Comparison of ENCODE assay signal across 10 mouse cellular contexts in the genomic region with DNA sequence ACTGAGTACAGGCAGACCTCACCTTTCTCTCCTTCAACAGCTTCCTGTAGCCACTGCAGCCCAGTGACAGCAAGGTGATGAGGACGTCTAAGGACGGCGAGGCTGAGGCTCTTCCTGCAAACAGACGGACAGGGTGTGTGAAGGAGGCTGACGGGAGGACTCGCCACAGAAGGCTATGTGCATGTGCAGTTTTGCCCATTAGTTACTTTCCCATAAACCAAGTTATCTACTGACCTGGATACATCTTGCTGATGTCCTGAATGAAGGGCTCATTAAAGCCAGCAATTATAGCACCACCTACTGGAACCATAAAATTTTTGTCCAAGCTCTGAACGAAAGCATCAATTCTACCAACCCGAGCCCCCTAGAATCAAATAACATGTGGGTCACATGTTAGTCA. TPM values are rescaled to one million over a fixed set of nuclear protein-coding genes. Genes with fewer than 3 reads are reported as not detected.
DNase-seq lines count a peak whose midpoint lies in the region; ATAC-seq and TF ChIP-seq lines count a peak whose summit lies in the region.
"Had no signal": no experiment of that assay in that cellular context is flagged by ENCODE, and none has a peak within 500 bp of the region (broad histone marks: within the 10 kb centered on the region; RNA-seq: fewer than 3 reads in every experiment).

No protein-coding gene starts in this region.

- no peak for ATAC-seq in liver, postnatal 0 days
- no peak for ATAC-seq in liver, embryonic 12.5 days

- no peak overlapping the region for H3K9ac ChIP-seq in liver, postnatal 0 days (replicated peaks)
- no peak overlapping the region for H3K9ac ChIP-seq in liver, embryonic 12.5 days

- H3K27me3 ChIP-seq in liver, postnatal 0 days (ENCODE audit: insufficient read depth, low read length), result no peaks in the 10 kb centered on the region
- H3K27me3 ChIP-seq in liver, embryonic 12.5 days (replicated peaks), result no peaks in the 10 kb centered on the region

- H3K4me2 ChIP-seq in liver, postnatal 0 days (ENCODE audit: low read depth, low read length), result no peak overlapping the region
- H3K4me2 ChIP-seq in liver, embryonic 12.5 days, result no peak overlapping the region

- H3K9me3 ChIP-seq in liver, postnatal 0 days (ENCODE audit: low read length), result no peaks in the 10 kb centered on the region
- no peaks in the 10 kb centered on the region for H3K9me3 ChIP-seq in liver, embryonic 12.5 days (replicated peaks)
- H3K9me3 ChIP-seq: heart, embryonic 10.5 days had no signal

- no peak for TF ChIP-seq EP300 in liver, postnatal 0 days (IDR thresholded peaks at IDR 0.05; ENCODE audit: low read depth)

- H3K4me1 ChIP-seq in liver, postnatal 0 days (ENCODE audit: insufficient read depth), result no peaks in the 10 kb centered on the region
- H3K4me1 ChIP-seq in liver, embryonic 12.5 days, result no peaks in the 10 kb centered on the region
- H3K4me1 ChIP-seq: heart, embryonic 10.5 days had no signal

- H3K36me3 ChIP-seq in liver, postnatal 0 days (replicated peaks; ENCODE audit: insufficient read depth, low read length), result peaks cover 43% of the 10 kb centered on the region
- H3K36me3 ChIP-seq in liver, embryonic 12.5 days, result peaks cover 87% of the 10 kb centered on the region

- H3K4me3 ChIP-seq in liver, postnatal 0 days (ENCODE audit: low read depth, low read length), result no peak overlapping the region
- H3K4me3 ChIP-seq in liver, embryonic 12.5 days, result no peak overlapping the region
- H3K4me3 ChIP-seq: heart, embryonic 10.5 days had no signal

- no peak for TF ChIP-seq POLR2A in brain, embryonic 14.5 days (IDR thresholded peaks at IDR 0.05; ENCODE audit: borderline replicate concordance, extremely low read depth, insufficient read depth, insufficient read length, poor library complexity, severe bottlenecking)

- H3K27ac ChIP-seq in liver, postnatal 0 days (ENCODE audit: low read depth), result no peak overlapping the region
- H3K27ac ChIP-seq in liver, embryonic 12.5 days, result no peak overlapping the region
- H3K27ac ChIP-seq: heart, embryonic 10.5 days; macrophage had no signal

- WGBS in liver, postnatal 0 days (ENCODE audit: insufficient replicate concordance), result 81% methylated on average over 8 of the region's 8 CpGs
- 86% methylated on average over 8 of the region's 8 CpGs for WGBS in liver, embryonic 12.5 days (ENCODE audit: insufficient replicate concordance)

- TF ChIP-seq CTCF in liver, postnatal 0 days (IDR thresholded peaks at IDR 0.05; ENCODE audit: low read depth), result peak; percentile 48
- peak; percentile 24; the same call in 1 of the 2 replicates for TF ChIP-seq CTCF in brain, embryonic 14.5 days (IDR thresholded peaks at IDR 0.05; ENCODE audit: borderline replicate concordance, extremely low read depth, insufficient read depth, insufficient read length)

- peak; percentile 76 for DNase-seq in heart, adult 11 months
- no peak for DNase-seq in heart, adult 9 months (ENCODE audit: low spot score in 2 of 2)
- DNase-seq in liver, postnatal 0 days, result no peak
- peak; percentile 61 for DNase-seq in brain, embryonic 14.5 days (ENCODE audit: low read depth)
- DNase-seq in retina, embryonic 14.5 days (ENCODE audit: low spot score), result peak; percentile 65
- no peak for DNase-seq in right cerebral cortex, postnatal 25 days
- DNase-seq: kidney, postnatal 14 days had no signal

RNA-seq across cellular contexts. Expression of gene Sepsecs, which starts 13.5 kb away (rescaled TPM):
- 10.8 and 12.0 TPM in 2 replicates for polyA plus RNA-seq in liver, postnatal 0 days (2015; fragmentation: Nextera tagmentation; extraction: Ambion mirVana)
- 10.1 and 10.2 TPM in 2 replicates for polyA plus RNA-seq in liver, embryonic 12.5 days (2016; fragmentation: Nextera tagmentation; extraction: Ambion mirVana)
- 10.5 and 11.1 TPM in 2 replicates for polyA plus RNA-seq in brain, embryonic 14.5 days (2012; rRNA removed)

Comparison
In these comparisons a context has a peak if more than half of its experiments do, and no peak if none do; other contexts are left out.
1. DNase-seq: peak in heart, adult 11 months (single experiment), brain, embryonic 14.5 days (single experiment) and retina, embryonic 14.5 days (single experiment); none in heart, adult 9 months (0 of 2), liver, postnatal 0 days (single experiment) and right cerebral cortex, postnatal 25 days (single experiment).